Mouse (Mus musculus) G1E (cell line): Measurements from ENCODE around the gene Hist1h4k.
"Not testable (repeated sequence)": the region's sequence is repeated elsewhere in the genome, so short reads cannot be mapped to it uniquely, and the experiment has no call there.

ENCODE experiments used
- CTCF ChIP-seq: IDR thresholded peaks from 2 replicates; pipeline ENCODE4 v1.5.1; 2012; ENCODE audit warnings: low read depth, low read length, inconsistent platforms, mixed read lengths
- GATA1 ChIP-seq: IDR thresholded peaks from 2 replicates; pipeline ENCODE4 v1.6.1; 2012; ENCODE audit warnings: borderline replicate concordance, low read length, inconsistent platforms, mixed read lengths

DNA sequence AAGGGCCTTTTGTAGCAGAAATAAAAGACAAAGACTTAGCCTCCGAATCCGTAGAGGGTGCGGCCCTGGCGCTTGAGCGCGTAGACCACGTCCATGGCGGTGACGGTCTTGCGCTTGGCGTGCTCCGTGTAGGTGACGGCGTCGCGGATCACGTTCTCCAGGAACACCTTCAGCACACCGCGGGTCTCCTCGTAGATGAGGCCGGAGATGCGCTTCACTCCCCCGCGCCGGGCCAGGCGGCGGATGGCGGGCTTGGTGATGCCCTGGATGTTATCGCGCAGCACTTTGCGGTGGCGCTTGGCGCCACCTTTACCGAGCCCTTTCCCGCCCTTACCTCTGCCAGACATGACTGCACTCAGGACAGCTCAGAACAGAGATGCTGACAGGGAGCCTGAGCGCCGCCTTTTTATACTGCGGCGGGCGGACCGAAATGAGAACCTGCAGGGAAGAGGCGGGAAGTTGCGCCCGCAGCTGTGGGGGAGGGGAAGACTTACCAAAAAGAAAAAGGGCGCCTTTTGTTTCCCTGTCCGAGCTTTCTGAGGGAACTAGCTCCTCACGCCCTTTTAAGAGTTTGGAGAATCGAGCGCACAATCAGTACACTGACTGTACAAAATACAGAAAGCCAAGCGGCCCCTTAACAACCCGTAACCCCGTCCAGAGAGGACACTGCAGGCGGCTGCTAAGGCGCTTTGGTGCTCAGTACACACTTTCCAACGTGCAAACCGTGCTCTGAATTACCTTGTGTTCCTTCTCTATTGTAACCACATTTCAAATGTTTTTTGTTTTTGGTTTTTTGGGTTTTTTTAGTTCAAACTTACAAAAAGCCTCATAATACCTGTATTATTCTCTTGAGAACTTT is at the start of gene Hist1h4k:
- TF ChIP-seq CTCF, GATA1: not testable (repeated sequence)
